Mouse (Mus musculus) kidney, adult 9 months (tissue): ENCODE results near the gene Fam155a.

ENCODE experiments used
- DNase-seq: peaks from one replicate; pipeline ENCODE4 v3.0.0; 2022

Gene Fam155a

DNA sequence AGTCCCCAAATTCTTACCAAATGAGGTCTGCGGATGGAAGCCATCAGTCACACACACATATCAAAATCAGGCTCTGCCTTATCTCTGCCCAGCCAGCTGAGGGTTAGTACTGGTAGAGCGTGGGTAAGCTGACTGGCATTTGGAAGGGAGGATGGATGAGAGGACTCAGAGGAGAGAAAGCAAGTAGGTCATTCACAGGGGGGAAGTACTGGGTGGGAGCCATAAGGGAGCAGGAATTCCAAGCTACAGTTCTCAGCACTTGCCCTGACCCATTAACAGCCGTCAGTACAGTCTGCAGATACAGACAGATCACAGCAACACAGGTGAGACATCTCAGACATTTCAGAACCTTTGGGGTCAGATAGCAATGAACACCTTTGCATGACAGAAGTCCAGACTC is 300.8 kb downstream of the Fam155a start:
- DNase-seq = no peak

DNA sequence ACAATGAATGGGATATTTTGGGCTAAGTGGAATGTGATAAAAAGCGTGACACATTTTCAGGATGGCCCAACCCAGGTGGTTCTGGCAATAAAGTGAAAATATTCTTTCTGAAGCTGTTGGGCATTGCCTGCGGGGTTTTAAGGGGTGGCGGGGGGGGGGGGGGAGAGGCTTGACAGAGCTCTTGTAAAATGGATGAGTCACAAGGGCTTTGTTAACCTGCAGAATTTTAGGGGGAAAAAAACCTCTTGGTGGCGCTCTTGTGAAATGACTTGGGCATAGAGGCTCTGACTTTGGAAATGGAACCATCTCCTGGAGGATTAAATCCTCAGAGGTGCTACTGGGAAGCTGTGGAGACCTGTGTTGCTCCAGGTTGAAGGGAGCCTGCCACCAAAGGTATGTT is 309.9 kb downstream of the Fam155a start:
- DNase-seq = no peak

DNA sequence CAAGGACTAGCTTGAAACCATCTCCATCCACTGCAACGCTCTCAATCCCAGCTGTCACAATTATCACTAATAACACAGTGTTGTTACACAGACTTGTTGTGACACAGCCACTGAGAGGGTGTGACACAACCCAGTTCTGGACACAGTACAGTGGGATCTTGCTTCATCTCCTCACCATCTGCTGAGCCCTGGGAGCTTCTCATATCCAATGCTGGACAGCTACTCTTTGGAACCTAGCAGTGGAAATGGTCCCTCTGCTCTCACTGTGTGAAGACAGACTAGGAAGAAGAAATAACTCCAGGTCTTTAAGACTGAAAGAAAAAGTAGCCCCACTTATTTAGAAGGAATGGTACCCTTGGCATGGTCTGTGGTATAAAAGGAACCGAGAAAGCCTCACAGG is 310.3 kb downstream of the Fam155a start:
- no peak for DNase-seq

DNA sequence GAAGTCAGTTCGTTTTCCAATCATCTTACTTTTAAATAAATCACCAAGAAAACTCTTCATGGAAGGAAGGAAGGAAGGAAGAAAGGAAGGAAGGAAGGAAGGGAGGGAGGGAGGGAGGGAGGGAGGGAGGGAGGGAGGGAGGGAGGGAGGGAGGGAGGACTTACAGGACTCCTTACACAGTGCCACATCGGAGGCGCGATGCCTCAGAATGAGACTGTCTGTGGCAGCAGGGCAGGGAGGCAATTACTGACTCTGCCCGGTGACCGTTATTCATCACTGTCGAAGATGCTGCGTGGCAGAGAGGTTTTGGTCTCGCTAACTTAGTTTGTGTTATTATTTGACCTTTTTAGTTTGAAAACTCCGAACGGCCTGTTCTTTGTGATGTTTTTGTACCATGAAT is 312.3 kb downstream of the Fam155a start:
- no peak for DNase-seq

DNA sequence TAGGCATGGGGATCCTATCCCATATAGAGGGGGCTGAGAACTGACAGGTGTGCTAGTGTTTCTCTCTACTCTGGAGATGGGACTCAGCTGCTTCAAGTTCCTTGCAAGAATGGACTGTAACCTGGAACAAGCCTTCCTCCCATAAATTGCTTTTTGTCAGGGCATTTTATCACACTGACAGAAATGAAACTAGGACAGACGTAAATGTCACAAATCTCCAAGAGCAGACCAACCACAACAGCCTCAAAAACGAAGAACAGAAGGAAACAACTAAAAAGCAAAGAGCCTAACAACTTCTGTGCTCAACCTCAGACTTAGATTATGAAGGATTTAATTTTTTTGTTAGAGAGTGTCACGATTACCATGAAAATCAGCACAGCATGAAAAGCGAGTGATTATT is 315.8 kb downstream of the Fam155a start:
- DNase-seq = no peak

DNA sequence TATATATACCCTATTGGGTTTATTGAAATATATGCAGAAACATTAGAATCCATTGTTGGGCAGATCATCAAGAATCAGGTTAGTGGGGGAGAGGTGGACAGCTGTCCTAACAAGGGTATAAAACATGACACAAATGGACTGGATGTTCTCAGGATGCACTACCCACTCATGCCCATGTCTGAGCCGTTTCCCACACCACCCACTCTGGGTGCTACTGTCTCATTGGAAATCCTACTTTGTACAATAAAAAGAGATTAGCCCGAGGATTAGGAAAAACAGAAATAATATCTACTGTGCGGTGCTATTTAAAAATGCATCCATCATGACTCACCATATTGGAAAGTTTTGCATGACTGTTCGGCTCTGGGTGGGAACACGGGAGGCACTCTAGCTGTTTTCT is 317.2 kb downstream of the Fam155a start:
- DNase-seq = no peak

DNA sequence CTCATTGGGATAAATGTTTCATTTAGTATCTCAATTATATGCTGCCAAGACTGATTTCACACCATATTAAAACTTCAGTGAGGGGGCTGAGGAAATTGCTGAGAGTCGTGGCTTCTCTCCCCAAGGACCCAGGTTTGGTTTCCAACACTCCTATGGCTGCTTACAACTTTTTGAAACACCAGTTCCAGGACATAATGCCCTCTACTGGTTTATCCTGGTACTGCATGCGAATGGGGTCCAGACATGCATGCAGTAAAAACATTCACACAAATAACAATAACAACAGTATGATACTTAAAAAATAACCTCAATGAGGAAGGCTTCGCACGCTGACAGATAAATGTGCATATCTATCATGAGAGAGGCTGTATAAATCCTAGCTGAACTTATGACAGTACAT is 319.4 kb downstream of the Fam155a start:
- DNase-seq = no peak

DNA sequence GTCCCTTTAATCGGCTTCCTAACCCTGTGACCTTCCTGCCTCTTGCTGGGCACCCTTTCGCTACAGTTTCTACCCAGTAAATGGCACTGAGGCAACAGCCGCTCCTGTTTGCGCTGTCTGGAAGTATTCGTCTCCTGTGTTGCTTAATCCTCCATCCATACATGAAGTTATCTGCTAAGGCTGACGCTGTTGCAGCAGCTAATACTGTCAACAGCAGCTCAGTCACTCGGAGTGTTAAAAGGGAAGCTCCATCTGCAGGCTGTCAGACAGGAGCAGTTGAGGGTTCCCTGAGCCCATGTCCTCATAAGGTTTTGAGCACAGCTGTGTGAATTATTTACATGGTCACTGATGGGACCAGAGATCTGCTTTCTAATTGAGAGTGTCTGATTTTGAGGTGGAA is 322.3 kb downstream of the Fam155a start:
- no peak for DNase-seq

DNA sequence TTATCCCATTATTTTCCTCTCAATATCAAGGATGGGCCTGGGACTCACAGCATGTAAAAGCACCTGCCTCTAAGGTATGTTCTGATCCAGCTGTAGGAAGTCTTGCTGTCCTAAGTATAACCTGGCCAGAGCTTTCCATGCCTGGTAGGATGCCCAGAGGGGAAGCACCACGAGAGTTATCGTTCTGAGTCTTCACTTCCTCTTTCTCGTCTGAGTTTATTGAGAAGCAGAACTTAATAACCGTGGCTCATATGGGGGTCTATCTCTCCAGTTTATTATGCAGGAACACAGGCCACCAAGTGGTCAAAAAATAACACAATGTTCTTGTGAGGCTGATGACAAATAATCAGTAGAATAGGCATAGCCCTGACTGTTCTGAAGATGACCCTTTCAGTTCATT is 333.1 kb downstream of the Fam155a start:
- DNase-seq = no peak

DNA sequence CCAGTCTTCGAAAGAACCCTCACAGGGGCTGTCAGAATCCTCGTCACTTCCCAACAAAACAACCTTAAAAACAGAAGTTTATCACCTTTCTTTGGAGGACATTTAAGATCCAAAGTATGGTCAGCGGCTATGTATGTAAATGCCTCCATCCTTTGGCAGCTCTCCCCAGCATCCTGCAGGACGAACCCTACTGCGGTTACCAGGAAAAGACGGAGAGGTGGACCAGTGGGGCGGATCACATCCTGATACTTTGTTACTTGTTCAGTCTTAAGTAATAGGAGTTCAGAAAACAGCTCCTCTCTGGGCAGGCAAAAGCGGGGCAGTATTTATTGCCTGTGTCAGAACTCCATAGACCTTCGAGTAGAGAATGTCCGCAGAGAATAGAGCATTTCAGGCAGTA is 335.5 kb downstream of the Fam155a start:
- DNase-seq = no peak

DNA sequence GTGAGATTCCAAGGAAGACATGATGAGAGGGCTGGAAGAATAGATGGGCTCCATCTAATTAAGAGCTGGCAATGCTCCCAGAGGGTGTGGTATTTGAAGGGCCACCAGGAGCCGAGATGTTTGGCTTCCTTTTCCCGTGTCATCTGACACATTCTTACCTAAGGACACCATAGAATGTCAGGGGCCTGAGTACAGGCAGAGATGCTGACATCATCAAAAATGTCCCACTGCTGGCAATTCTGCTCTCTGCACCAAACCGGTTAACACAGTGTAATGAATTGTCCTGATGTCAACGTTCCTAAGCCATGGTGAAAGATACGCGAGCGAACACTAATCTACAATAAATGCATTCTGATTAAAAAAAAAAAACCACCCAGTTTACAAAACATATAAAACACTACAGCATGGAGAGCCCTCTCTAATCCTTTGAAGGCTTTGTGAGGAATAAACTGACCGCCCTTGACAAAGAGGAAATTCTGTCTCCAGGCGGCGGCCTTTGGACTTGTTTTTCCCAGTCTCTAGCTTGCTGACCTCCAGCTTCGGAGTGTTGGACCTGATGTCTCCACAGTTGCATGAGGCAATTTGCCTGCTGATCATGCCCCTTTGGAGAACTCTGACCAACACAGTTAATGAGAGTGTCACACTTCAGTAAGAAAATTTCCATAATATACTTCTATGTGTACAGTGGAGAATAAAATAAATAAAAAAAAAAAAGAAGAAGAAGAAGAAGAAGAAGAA is 338.2 kb downstream of the Fam155a start:
- peak; percentile 80 for DNase-seq

DNA sequence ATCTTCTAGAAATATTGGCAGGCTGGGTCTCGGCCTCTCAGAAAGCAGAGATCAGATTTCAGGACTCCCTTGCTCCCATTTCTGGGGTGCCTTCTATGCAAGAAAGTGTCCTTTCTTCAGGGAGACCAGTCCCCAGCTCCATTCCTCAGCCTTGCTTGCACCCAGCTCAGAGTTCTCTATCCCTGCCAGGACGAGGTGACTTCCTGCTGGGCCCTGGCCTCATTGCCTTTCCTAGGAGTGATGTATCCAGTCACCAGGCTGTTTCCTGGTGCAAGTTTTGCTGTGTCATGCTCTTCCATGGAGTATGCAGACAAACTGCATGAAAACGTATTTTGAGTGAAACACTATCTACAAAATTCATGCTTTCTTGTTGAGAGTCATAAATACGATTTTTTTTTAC is 342.1 kb downstream of the Fam155a start:
- DNase-seq = no peak

DNA sequence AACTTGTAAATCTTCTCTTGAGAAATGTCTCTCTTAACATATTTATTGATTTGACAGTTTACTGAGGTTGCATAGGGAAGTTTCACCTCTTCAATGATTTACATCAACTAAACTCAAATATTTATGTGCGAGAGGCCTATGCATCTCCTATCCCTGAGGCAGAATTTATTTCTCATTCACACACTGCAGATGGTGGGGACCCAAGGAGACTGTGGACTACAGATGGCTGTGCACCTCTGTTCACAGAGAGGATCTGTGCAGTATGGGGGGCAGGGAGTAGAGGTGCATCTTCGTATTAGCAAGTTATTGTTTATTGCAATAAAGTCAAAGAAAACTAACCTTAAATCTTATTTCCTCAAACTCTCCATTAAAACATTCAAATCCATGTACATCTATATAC is 346.9 kb downstream of the Fam155a start:
- DNase-seq = no peak

DNA sequence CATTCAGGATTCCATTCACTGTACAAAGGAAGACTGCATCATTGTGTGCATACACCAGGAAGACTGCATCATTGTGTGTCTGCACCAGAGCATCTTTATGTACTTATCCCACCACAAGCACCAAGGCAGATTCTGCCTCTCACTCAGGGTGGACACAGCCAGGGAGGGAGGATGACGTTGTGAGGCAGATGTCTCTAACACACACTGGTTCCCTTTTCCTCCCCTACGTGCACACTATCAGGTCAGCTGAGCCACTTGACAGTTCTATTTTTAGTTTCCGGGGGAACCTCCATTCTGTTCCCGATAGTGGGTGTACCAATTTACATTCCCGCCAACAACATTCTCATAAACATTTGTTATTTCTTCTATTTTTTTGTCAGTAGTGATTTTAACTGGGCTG is 347.4 kb downstream of the Fam155a start:
- no peak for DNase-seq

DNA sequence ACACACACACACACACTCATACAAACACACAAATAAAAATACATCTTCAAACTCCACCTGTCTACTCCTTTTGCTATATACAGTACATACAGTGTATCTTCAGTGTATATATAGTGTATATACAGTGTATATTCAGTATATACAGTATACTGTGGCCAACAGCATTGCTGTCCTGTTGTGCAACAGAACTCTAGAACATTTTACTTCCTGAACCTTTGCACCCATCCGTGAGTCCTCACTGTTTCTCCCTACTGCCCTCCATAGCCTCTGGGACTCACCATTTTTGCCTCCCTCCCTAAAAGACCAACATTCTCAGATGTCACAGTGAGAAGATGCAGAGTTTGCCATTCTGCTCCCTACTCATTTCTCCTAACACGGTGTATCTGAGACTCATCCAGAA is 347.8 kb downstream of the Fam155a start:
- no peak for DNase-seq

DNA sequence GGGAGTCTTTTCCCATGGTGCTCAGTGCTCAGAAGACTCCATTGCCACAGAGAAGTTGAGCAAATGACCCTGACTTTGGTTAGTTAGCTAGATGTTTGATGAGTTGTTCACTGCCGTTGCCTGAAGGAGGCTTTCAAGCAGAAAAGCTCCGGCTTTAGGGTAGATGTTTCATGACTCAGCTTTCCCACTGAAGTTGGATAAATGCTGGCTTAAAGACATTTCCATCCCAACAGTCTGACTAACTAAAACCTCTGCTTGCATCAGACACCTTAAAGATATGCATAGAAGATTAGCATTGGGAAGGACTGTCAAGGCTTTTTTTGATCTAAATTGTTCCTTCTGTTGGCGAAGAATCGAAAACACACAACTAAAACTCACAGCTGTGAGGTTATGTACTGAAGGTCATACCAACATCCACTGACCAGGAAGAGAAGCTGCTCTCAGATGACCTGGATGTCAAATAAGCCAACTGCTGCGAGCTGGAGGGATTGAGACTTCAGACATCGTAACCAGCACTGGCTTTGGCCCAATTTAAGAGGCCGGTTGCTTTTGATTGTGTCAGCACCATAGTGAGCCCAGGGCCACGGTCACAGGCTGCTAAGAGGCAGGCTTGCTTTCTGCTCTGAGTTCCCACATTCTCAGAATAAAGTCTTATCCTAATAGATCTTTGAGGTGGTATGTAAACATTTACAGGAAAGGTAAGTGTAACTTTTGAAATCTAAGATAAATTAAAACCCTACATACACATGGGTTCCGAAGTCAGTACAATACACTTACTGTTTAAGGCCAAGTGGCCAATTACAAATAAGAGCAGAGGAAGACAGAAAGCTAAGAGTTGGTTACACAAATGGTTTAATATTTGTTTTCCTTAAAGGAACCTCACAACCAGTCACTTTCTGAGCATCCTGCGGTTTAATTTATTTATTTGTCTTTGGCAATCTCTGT is 351.8 kb downstream of the Fam155a start:
- peak; percentile 27 for DNase-seq

DNA sequence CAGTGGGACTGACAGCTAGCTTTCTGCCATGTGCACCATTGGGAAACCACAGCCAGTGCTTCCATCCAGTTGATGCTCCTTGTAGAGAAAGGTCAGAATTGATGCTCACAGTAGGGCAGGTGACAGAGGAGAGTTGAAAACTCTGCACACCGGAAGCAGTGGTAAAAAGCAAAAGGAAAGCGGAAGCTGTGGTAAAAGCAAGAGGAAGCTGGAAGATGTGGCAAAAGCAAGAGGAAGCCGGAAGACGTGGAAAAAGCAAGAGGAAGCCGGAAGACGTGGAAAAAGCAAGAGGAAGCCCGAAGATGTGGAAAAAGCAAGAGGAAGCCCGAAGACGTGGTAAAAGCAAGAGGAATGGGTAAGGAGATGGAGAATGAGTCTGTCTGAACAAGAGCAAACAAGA is 354.8 kb downstream of the Fam155a start:
- no peak for DNase-seq

DNA sequence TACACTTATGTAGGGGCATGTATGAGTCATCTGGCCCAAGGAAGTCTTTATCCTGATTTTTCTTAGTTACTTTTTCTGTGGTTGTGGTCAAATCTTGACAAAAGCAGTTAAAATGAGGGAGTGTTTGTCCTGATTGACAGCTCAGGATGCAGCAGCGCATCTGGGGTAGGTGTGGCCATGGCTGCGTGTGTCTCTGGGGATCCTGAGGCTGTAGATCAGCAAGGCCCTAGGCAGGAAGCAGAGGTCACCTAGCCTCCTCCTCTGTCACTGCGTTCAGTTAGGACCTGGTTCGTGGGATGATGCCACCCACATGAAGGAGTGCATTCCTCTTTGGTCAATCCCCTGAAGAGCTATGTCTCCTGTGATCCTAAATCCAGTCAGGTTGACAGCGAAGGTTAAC is 362.5 kb downstream of the Fam155a start:
- no peak for DNase-seq

DNA sequence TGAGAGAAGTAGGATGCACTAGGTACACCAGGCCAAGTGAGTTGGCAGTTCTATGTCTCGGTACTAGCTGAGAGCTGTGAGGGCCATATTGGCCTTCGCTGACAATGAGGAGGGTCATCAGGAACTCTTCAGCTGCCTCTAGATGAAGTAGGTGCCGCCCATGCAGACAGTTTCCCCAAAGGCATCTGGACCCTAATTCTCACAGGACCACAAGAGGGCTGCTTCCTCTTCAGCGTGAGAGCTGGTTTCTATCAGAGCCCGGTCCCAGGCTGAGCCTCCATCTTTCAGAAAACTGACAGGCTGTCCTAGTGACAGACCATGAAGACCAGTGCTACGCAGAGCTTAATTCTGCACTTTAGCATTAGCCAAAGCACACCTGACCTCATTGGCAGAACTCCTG is 364.8 kb downstream of the Fam155a start:
- no peak for DNase-seq

DNA sequence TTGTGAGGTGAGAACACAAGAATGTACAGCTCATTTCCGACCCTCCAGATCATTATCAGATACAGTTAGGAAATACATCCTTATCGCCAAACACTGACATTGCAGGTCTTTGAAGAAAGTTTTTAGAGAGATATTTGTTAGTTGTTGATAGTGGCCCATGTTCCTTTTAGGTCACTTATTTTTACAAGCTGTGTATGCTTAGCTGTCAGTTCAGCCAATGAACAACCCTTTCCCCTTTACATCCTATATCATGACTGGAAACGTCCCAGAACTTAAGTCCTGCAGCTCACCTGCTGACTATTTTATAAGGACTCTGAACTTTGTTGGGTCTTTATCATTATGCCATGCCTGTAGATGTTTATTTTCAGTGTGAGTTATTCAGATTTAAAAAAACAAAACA is 366.3 kb downstream of the Fam155a start:
- DNase-seq = no peak

DNA sequence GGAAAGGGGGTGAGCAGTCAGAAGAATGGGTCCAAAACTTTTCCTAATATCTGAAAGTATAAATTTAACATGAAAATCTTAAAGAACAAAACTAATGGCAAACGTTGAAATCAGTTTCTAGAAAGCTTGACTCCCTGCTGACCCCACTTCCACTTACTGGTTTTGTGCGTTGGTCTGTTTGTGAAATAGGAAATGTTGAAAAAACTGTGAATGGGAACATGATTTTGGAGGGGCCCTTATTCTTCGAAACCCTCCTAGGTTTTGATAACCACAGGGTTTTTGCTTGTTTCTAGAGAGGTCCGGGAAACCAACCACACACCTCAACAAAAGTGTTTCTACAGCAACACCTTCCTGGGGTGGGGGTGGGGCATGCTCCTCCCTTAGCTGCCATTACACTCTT is 368.6 kb downstream of the Fam155a start:
- no peak for DNase-seq

DNA sequence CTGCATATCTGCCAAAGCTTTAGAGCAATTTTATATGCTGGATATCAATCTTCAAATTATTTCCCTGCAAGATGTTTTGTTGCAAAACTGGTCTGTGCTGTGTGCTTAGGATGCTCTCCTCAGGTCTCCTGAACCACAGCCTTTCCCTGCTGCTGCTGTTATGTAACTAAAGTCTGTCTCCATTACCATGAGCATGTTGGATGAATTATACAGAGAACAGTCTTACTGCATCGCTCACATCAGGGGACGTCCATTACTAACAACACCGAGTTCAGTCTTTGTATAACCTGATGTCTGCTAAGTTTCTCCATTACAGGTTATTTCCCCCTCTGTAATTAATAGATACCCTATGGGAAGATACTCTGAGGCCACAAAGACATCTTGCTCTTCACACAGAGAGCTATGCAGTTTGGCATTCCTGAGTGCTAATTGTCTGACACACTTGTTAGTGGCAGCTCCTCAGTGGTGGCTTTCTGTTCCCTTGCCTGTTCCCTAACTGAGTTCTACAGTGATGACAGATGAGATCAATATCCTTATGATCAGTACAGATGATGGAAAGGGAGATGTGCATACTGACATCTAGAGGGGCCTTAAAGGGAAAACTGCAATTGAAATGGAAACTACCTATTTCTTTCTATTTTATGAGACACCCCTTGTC is 372.2 kb downstream of the Fam155a start:
- DNase-seq = no peak

DNA sequence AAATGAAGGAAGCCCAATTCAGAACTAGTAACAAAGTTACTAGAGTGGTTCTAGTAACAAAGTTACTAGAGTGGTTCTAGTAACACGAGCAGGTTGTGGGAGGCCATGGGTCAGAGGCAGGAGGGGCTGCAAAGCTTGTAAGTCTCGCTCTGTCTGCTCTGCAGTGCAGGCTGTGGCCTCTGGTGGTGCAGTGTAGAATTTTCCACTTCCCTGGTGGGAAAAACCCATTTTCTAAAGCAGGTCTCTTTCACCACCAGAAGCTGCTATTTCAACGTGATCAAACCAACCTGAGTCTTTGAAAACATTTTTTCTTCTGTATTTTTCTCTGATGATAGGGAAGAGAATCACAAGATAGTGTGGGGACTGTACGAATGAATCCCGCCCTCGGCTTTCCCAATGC is 372.9 kb downstream of the Fam155a start:
- no peak for DNase-seq

DNA sequence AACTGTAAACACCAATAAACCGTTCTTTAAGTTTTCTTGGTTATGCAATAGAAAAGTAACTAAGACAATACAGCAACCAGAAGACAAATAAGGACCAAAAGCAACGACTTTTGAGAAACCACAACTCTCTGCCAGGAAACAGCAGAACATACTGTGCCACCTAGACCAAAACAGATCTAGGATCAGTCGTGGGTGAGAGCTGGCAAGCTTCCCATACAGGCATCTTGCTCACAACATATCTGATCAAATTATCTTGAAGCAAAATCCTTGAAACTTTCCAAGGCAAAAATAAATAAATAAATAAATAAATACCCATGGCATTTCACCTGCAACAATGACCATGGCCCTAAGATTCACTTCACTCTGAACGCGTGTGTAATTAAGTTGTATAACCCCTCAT is 376.3 kb downstream of the Fam155a start:
- DNase-seq = no peak
